Mouse (Mus musculus) R1 (cell line): ENCODE data around the gene Kbtbd2.
A peak's percentile ranks its signal among the peaks of the same experiment; 100 is the strongest.

Experiments used
- DNase-seq: peaks from one replicate; pipeline ENCODE4 v3.0.0-alpha.2; 2018; ENCODE audit warnings: low read depth, low spot score

Kbtbd2 gene

DNA sequence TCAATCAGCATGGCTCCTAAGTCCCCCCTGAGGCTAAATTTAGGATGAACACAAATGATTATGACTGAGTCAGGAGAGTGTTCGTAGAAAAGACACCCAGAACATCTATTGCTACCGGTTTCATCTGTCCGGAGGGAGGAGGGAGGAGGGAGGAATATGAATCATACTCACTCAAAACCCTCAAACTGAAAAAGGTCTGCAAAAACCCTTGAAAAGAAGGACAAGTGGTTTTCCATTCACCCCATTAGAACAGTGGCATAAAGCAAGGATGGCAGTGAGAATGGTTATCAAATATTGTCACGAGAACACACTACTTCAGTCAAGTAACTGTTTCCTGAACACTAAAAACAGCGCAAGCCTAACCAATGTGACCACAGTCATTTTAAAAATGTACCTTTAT, 12.5 kb downstream of the Kbtbd2 start:
- DNase-seq: no peak

GRCm38 (mm10) chr6:56783561-56784272, 13.9 kb downstream of the Kbtbd2 start:
- DNase-seq: no peak

GRCm38 (mm10) chr6:56779636-56780035, 18.0 kb downstream of the Kbtbd2 start:
- DNase-seq: peak; percentile 77

DNA sequence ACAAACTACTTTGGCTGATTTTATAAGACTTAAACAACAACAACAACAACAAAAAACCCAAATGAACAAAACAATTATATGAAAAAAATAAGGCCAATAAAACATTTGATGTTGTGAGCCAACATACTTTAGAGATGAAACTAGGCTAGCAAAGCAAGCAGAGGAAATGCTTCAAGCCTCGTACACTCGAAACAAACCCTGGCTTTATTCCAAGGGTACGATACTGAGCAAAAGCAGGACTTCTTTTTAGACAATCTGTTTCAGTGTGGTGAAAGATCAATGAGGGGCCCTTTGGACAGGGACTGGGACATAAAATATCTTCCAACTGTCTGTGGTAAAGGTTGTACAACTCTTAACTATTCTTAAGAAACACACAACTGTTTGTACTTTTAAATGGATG, 21.8 kb downstream of the Kbtbd2 start:
- no peak for DNase-seq

- DNase-seq: peak; percentile 15
Measured at GRCm38 (mm10) chr6:56765696-56766095, 31.9 kb downstream of the Kbtbd2 start.

DNA sequence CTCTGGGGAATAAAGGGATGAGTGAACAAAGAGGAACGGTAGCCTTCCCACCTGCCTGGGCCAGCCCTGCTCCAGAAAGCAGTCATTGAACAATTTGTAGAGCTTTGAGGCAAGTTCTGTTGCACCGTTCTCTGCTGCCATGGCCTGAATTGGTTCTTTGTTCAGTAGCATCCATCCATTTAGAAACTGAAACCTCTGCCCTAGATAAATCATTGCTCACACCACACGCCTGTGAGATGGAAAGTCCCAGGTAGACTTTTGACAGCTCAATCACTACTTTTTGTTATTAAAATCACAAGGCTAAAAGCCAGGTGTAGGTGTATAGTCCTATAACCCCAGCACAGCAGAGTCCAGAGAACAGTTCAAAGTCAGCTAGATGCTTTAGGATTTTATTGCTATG, 32.3 kb downstream of the Kbtbd2 start:
- DNase-seq: no peak

GRCm38 (mm10) chr6:56759324-56759723, 38.3 kb downstream of the Kbtbd2 start:
- DNase-seq: no peak

- DNase-seq: no peak
Measured at GRCm38 (mm10) chr6:56756117-56756516, 41.5 kb downstream of the Kbtbd2 start.

- no peak for DNase-seq
Measured at GRCm38 (mm10) chr6:56753719-56754118, 43.9 kb downstream of the Kbtbd2 start.

DNA sequence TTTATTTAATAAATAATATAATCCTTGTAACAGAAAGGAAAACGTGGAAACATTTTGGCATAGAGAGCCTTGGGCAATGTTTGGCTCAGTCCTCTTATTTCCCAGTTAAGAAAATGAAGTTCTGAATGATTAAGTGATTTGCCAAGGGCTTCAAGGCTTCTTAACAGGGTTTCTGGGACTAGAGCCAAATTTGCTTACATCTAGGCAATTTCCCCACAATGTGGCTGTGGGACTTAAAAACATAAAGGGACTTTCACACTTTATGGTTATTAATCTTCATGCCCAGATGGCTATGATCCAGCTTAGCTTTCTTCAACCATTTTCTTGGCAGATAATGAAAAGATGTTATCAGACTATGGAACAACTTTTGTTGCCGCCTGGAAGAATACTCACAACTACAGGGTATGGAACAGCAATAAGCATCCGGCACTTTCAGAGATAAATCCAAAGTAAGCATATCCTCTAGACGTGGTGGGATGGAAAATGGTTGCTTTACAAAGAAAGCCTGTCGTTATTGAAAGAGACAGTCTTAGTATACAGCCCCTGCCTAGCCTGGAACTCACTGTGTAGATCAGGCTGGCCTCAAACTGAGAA, 51.6 kb downstream of the Kbtbd2 start:
- no peak for DNase-seq

GRCm38 (mm10) chr6:56732545-56732944, 65.1 kb downstream of the Kbtbd2 start:
- DNase-seq: no peak
